Mouse (Mus musculus) embryo, embryonic 11.5 days (tissue): ENCODE results near the gene Tcea3.

Source experiments
- DNase-seq: peaks from one replicate; pipeline ENCODE4 v3.0.0-alpha.2; 2012; ENCODE audit warnings: low read depth, low spot score

Tcea3 gene

GRCm38 (mm10) chr4:136317667-136318066 is 70.1 kb downstream of the Tcea3 start:
- DNase-seq = no peak

- DNase-seq = no peak
Observed at GRCm38 (mm10) chr4:136320016-136320415, 72.5 kb downstream of the Tcea3 start.

GRCm38 (mm10) chr4:136324226-136324625 is 76.7 kb downstream of the Tcea3 start:
- DNase-seq = no peak
